Mouse (Mus musculus): Measurements from ENCODE around the gene Vmn2r29. TPM values are rescaled to one million over a fixed set of nuclear protein-coding genes. Genes with fewer than 3 reads are reported as not detected.
"Not testable (repeated sequence)": the region's sequence is repeated elsewhere in the genome, so short reads cannot be mapped to it uniquely, and the experiment has no call there.

Vmn2r29 gene
- polyA plus RNA-seq (2015; fragmentation: Nextera tagmentation; extraction: Ambion mirVana): 0.76 and 2.3 TPM in 2 replicates

GRCm38 (mm10) chr7:7247228-7247627 lies at the start of gene Vmn2r29:
Vmn2r29 (minus strand) TSS chr7:7247328.
- not testable (repeated sequence) for H3K9ac ChIP-seq (replicated peaks; ENCODE audit: low read depth, low read length); H3K27ac ChIP-seq (ENCODE audit: low read length); H3K4me1 ChIP-seq (replicated peaks; ENCODE audit: control insufficient read depth, insufficient read depth, low read length); H3K36me3 ChIP-seq (ENCODE audit: control insufficient read depth, insufficient read depth); H3K4me2 ChIP-seq (ENCODE audit: low read length); ATAC-seq; H3K27me3 ChIP-seq (replicated peaks; ENCODE audit: control insufficient read depth, insufficient read depth, low read length); H3K4me3 ChIP-seq (replicated peaks; ENCODE audit: low read length); H3K9me3 ChIP-seq (ENCODE audit: control insufficient read depth, low read length)
- WGBS: no CpG with 5 or more reads among the region's 1 CpGs

- no peaks in the 10 kb centered on the region for H3K9me3 ChIP-seq (ENCODE audit: control insufficient read depth, low read length)
- H3K4me2 ChIP-seq (ENCODE audit: low read length): no peak overlapping the region
- peaks cover 2% of the 10 kb centered on the region; the same call in 1 of the 2 replicates for H3K4me1 ChIP-seq (replicated peaks; ENCODE audit: control insufficient read depth, insufficient read depth, low read length)
- no peak for ATAC-seq
- H3K27ac ChIP-seq (ENCODE audit: low read length): no peak overlapping the region
- no peak overlapping the region for H3K9ac ChIP-seq (replicated peaks; ENCODE audit: low read depth, low read length)
- WGBS: 83% methylated on average over 16 of the region's 16 CpGs
- no peaks in the 10 kb centered on the region for H3K27me3 ChIP-seq (replicated peaks; ENCODE audit: control insufficient read depth, insufficient read depth, low read length)
- H3K36me3 ChIP-seq (ENCODE audit: control insufficient read depth, insufficient read depth): peaks cover 41% of the 10 kb centered on the region
- no peak overlapping the region for H3K4me3 ChIP-seq (replicated peaks; ENCODE audit: low read length)
These were observed 48.5 kb upstream of the Vmn2r29 start for GRCm38 (mm10) chr7:7295595-7295994.

GRCm38 (mm10) chr7:7281383-7281782 lies 34.3 kb upstream of the Vmn2r29 start:
- Histone ChIP-seq H3K27ac (ENCODE audit: low read length) (no peak overlapping the region), H3K4me3 (replicated peaks; ENCODE audit: low read length) (no peak overlapping the region), H3K4me2 (ENCODE audit: low read length) (no peak overlapping the region), H3K4me1 (replicated peaks; ENCODE audit: control insufficient read depth, insufficient read depth, low read length) (no peaks in the 10 kb centered on the region), H3K36me3 (ENCODE audit: control insufficient read depth, insufficient read depth) (peaks cover 23% of the 10 kb centered on the region), H3K27me3 (replicated peaks; ENCODE audit: control insufficient read depth, insufficient read depth, low read length) (no peaks in the 10 kb centered on the region), H3K9ac (replicated peaks; ENCODE audit: low read depth, low read length) (no peak overlapping the region), H3K9me3 (ENCODE audit: control insufficient read depth, low read length) (peaks cover 3% of the 10 kb centered on the region)
- 89% methylated on average over 1 of the region's 1 CpGs for WGBS
- ATAC-seq: no peak

GRCm38 (mm10) chr7:7277966-7278567 lies 30.9 kb upstream of the Vmn2r29 start, which contains the start of gene Gm45844:
Gm45844 (minus strand) TSS chr7:7278289.
- H3K4me2 ChIP-seq (ENCODE audit: low read length): peak within 1 kb of the TSS; percentile 43
- peak within 1 kb of the TSS; percentile 40 for H3K9ac ChIP-seq (replicated peaks; ENCODE audit: low read depth, low read length)
- H3K27ac ChIP-seq (ENCODE audit: low read length): peak within 1 kb of the TSS; percentile 39
- H3K4me1 ChIP-seq (replicated peaks; ENCODE audit: control insufficient read depth, insufficient read depth, low read length); H3K36me3 ChIP-seq (ENCODE audit: control insufficient read depth, insufficient read depth); H3K9me3 ChIP-seq (ENCODE audit: control insufficient read depth, low read length); H3K27me3 ChIP-seq (replicated peaks; ENCODE audit: control insufficient read depth, insufficient read depth, low read length): not testable (repeated sequence)
- WGBS: 44% methylated on average over 45 of the region's 45 CpGs
- ATAC-seq: peak; percentile 99
- peak within 1 kb of the TSS; percentile 33 for H3K4me3 ChIP-seq (replicated peaks; ENCODE audit: low read length)

- not testable (repeated sequence) for H3K4me1 ChIP-seq (replicated peaks; ENCODE audit: control insufficient read depth, insufficient read depth, low read length); H3K9me3 ChIP-seq (ENCODE audit: control insufficient read depth, low read length); H3K36me3 ChIP-seq (ENCODE audit: control insufficient read depth, insufficient read depth); H3K27me3 ChIP-seq (replicated peaks; ENCODE audit: control insufficient read depth, insufficient read depth, low read length)
- Histone ChIP-seq H3K9ac (replicated peaks; ENCODE audit: low read depth, low read length) (peak overlapping the region; percentile 40), H3K4me2 (ENCODE audit: low read length) (peak overlapping the region; percentile 43), H3K4me3 (replicated peaks; ENCODE audit: low read length) (peak overlapping the region; percentile 33), H3K27ac (ENCODE audit: low read length) (peak overlapping the region; percentile 39)
- 41% methylated on average over 24 of the region's 24 CpGs for WGBS
- peak; percentile 57 for ATAC-seq
These were observed 30.4 kb upstream of the Vmn2r29 start for GRCm38 (mm10) chr7:7277556-7277955.

GRCm38 (mm10) chr7:7209313-7210151 lies 37.6 kb downstream of the Vmn2r29 start, which contains the start of gene Zfp772:
Zfp772 (minus strand) TSS chr7:7209998.
- ATAC-seq: 0 out of 2 replicates have a peak, but pooled peaks have one; percentile 47
- H3K27me3 ChIP-seq (replicated peaks; ENCODE audit: control insufficient read depth, insufficient read depth, low read length); H3K4me1 ChIP-seq (replicated peaks; ENCODE audit: control insufficient read depth, insufficient read depth, low read length); H3K9me3 ChIP-seq (ENCODE audit: control insufficient read depth, low read length); H3K36me3 ChIP-seq (ENCODE audit: control insufficient read depth, insufficient read depth); H3K27ac ChIP-seq (ENCODE audit: low read length): not testable (repeated sequence)
- Histone ChIP-seq H3K4me3 (replicated peaks; ENCODE audit: low read length) (peak within 1 kb of the TSS; percentile 49), H3K9ac (replicated peaks; ENCODE audit: low read depth, low read length) (peak within 1 kb of the TSS; percentile 42; the same call in 1 of the 2 replicates), H3K4me2 (ENCODE audit: low read length) (peak within 1 kb of the TSS; percentile 59)
- WGBS: 1% methylated on average over 24 of the region's 24 CpGs

- Histone ChIP-seq H3K27me3 (replicated peaks; ENCODE audit: control insufficient read depth, insufficient read depth, low read length) (no peaks in the 10 kb centered on the region), H3K4me1 (replicated peaks; ENCODE audit: control insufficient read depth, insufficient read depth, low read length) (no peaks in the 10 kb centered on the region), H3K4me3 (replicated peaks; ENCODE audit: low read length) (peak overlapping the region; percentile 64), H3K36me3 (ENCODE audit: control insufficient read depth, insufficient read depth) (no peaks in the 10 kb centered on the region; the same call in 1 of the 2 replicates), H3K4me2 (ENCODE audit: low read length) (peak overlapping the region; percentile 50), H3K27ac (ENCODE audit: low read length) (no peak overlapping the region), H3K9ac (replicated peaks; ENCODE audit: low read depth, low read length) (peak overlapping the region; percentile 46), H3K9me3 (ENCODE audit: control insufficient read depth, low read length) (no peaks in the 10 kb centered on the region)
- ATAC-seq: peak; percentile 97
- WGBS: 12% methylated on average over 18 of the region's 18 CpGs
These were observed 58.8 kb downstream of the Vmn2r29 start for GRCm38 (mm10) chr7:7188191-7188942.

GRCm38 (mm10) chr7:7187417-7188190 lies 59.5 kb downstream of the Vmn2r29 start:
- H3K4me2 ChIP-seq (ENCODE audit: low read length): peak overlapping the region; percentile 50
- ATAC-seq: peak; percentile 63
- H3K4me3 ChIP-seq (replicated peaks; ENCODE audit: low read length): peak overlapping the region; percentile 64
- 38% methylated on average over 13 of the region's 13 CpGs for WGBS
- H3K4me1 ChIP-seq (replicated peaks; ENCODE audit: control insufficient read depth, insufficient read depth, low read length): no peaks in the 10 kb centered on the region
- H3K9me3 ChIP-seq (ENCODE audit: control insufficient read depth, low read length): no peaks in the 10 kb centered on the region
- H3K36me3 ChIP-seq (ENCODE audit: control insufficient read depth, insufficient read depth): peaks cover 3% of the 10 kb centered on the region; the same call in 1 of the 2 replicates
- no peak overlapping the region for H3K27ac ChIP-seq (ENCODE audit: low read length)
- H3K9ac ChIP-seq (replicated peaks; ENCODE audit: low read depth, low read length): no peak overlapping the region; the same call in 1 of the 2 replicates
- no peaks in the 10 kb centered on the region for H3K27me3 ChIP-seq (replicated peaks; ENCODE audit: control insufficient read depth, insufficient read depth, low read length)

Data from forebrain, embryonic 16.5 days (tissue).